Mouse (Mus musculus) C2C12 (cell line): ENCODE results near the gene Slc4a4. TPM values are rescaled to one million over a fixed set of nuclear protein-coding genes. Genes with fewer than 3 reads are reported as not detected.

ENCODE experiments used
- H3K27me3 ChIP-seq: one replicate; pipeline ENCODE4 v1.6.1; 2011; ENCODE audit not compliant: control insufficient read depth, insufficient read depth, insufficient read length
- H3K36me3 ChIP-seq: one replicate; pipeline ENCODE4 v1.6.1; 2011; ENCODE audit not compliant: control insufficient read depth, insufficient read depth
- H3K4me3 ChIP-seq: one replicate; pipeline ENCODE4 v1.5.1; 2011; ENCODE audit warnings: mild to moderate bottlenecking, control low read depth; ENCODE audit not compliant: poor library complexity, insufficient read depth, severe bottlenecking
- H3K79me2 ChIP-seq: one replicate; pipeline ENCODE4 v1.6.1; 2011; ENCODE audit not compliant: control insufficient read depth, insufficient read depth
- H3K79me3 ChIP-seq: one replicate; pipeline ENCODE4 v1.6.1; 2011; ENCODE audit warnings: low read depth, control low read depth
- H3ac ChIP-seq: one replicate; pipeline ENCODE3; 2011; ENCODE audit warnings: low read depth; ENCODE audit not compliant: control insufficient read depth, insufficient read length
- CEBPB ChIP-seq: IDR thresholded peaks from one replicate; pipeline ENCODE4 v1.6.1; 2011; ENCODE audit warnings: low read depth, mild to moderate bottlenecking, control low read depth, moderate library complexity
- CTCF ChIP-seq: IDR thresholded peaks from one replicate; pipeline ENCODE4 v1.5.1; 2011; ENCODE audit not compliant: control insufficient read depth, insufficient read depth, insufficient read length
- FOSL1 ChIP-seq: IDR thresholded peaks from one replicate; pipeline ENCODE4 v1.8.0; 2011; ENCODE audit warnings: mild to moderate bottlenecking, low read length; ENCODE audit not compliant: poor library complexity, insufficient read depth, severe bottlenecking
- MAX ChIP-seq: IDR thresholded peaks from one replicate; pipeline ENCODE4 v1.6.1; 2011; ENCODE audit warnings: mild to moderate bottlenecking, control low read depth
- MYOD1 ChIP-seq: IDR thresholded peaks from one replicate; pipeline ENCODE4 v1.6.1; 2011; ENCODE audit warnings: low read depth; ENCODE audit not compliant: control insufficient read depth, insufficient read length
- MYOG ChIP-seq: IDR thresholded peaks from one replicate; pipeline ENCODE4 v1.6.1; 2011; ENCODE audit not compliant: control insufficient read depth, insufficient read length; ENCODE audit errors: extremely low read depth
- USF1 ChIP-seq: IDR thresholded peaks from one replicate; pipeline ENCODE4 v1.6.1; 2011; ENCODE audit warnings: low read depth, mild to moderate bottlenecking, control low read depth, moderate library complexity
- long read RNA-seq, 2 experiments: library from polyadenylated mRNA; unstranded; transcript quantifications; one replicate each; pipeline ENCODE4 v2.0.0; 2019 to 2020
- polyA plus RNA-seq: library from polyadenylated mRNA; unstranded; fragments of >200 nt; fragmentation: generic; extraction: Trizol; gene quantifications from one replicate; pipeline ENCODE4 v1.2.1, GENCODE M21; 2012; ENCODE audit warnings: missing spikeins

Slc4a4 gene
- 0.06 TPM for polyA plus RNA-seq
- long read RNA-seq, experiment 1 = 0 reads
- long read RNA-seq, experiment 2 = 0 reads

- Histone ChIP-seq H3K79me2 (no peaks in the 10 kb centered on the region), H3K27me3 (peaks cover 32% of the 10 kb centered on the region), H3K4me3 (peak within 1 kb of the TSS; percentile 11), H3ac (peak within 1 kb of the TSS; percentile 48), H3K36me3 (no peaks in the 10 kb centered on the region), H3K79me3 (no peaks in the 10 kb centered on the region)
- TF ChIP-seq FOSL1 (no peak), MYOD1 (no peak), MAX (no peak), USF1 (no peak)
Measured at GRCm38 (mm10) chr5:88886668-88887555, at the start of gene Slc4a4. Gene Slc4a4 (plus strand): TSS chr5:88886818.

GRCm38 (mm10) chr5:88840080-88840798 is 46.4 kb upstream of the Slc4a4 start:
- TF ChIP-seq MAX = no peak
- TF ChIP-seq CEBPB = no peak
- no peak for TF ChIP-seq USF1
- no peak for TF ChIP-seq MYOG
- TF ChIP-seq CTCF = no peak
- no peak for TF ChIP-seq MYOD1
- no peak for TF ChIP-seq FOSL1
- H3K27me3 ChIP-seq = no peaks in the 10 kb centered on the region
- no peaks in the 10 kb centered on the region for H3K79me3 ChIP-seq
- no peaks in the 10 kb centered on the region for H3K36me3 ChIP-seq
- H3K79me2 ChIP-seq = no peaks in the 10 kb centered on the region
- no peak overlapping the region for H3ac ChIP-seq
- no peak overlapping the region for H3K4me3 ChIP-seq

- Histone ChIP-seq H3K27me3 (no peaks in the 10 kb centered on the region), H3ac (no peak overlapping the region), H3K79me2 (no peaks in the 10 kb centered on the region), H3K79me3 (no peaks in the 10 kb centered on the region), H3K36me3 (no peaks in the 10 kb centered on the region), H3K4me3 (no peak overlapping the region)
- no peak for TF ChIP-seq CTCF
- no peak for TF ChIP-seq MYOD1
- TF ChIP-seq CEBPB = no peak
- no peak for TF ChIP-seq MAX
- TF ChIP-seq FOSL1 = no peak
- TF ChIP-seq USF1 = no peak
- no peak for TF ChIP-seq MYOG
Measured at GRCm38 (mm10) chr5:88857311-88857710, 29.3 kb upstream of the Slc4a4 start.

- H3K79me3 ChIP-seq = no peaks in the 10 kb centered on the region
- no peaks in the 10 kb centered on the region for H3K79me2 ChIP-seq
- no peaks in the 10 kb centered on the region for H3K27me3 ChIP-seq
- H3ac ChIP-seq = no peak overlapping the region
- TF ChIP-seq CTCF (no peak), MAX (no peak), MYOG (no peak), CEBPB (no peak), USF1 (no peak), MYOD1 (no peak), FOSL1 (no peak)
- no peaks in the 10 kb centered on the region for H3K36me3 ChIP-seq
- no peak overlapping the region for H3K4me3 ChIP-seq
Measured at GRCm38 (mm10) chr5:88857801-88858200, 28.8 kb upstream of the Slc4a4 start.

GRCm38 (mm10) chr5:88858226-88858625 is 28.4 kb upstream of the Slc4a4 start:
- H3K79me2 ChIP-seq = no peaks in the 10 kb centered on the region
- H3K4me3 ChIP-seq = no peak overlapping the region
- TF ChIP-seq CEBPB = no peak
- TF ChIP-seq MAX = no peak
- no peak for TF ChIP-seq FOSL1
- no peak for TF ChIP-seq MYOD1
- TF ChIP-seq CTCF = no peak
- TF ChIP-seq MYOG = no peak
- no peak for TF ChIP-seq USF1
- no peak overlapping the region for H3ac ChIP-seq
- no peaks in the 10 kb centered on the region for H3K27me3 ChIP-seq
- no peaks in the 10 kb centered on the region for H3K79me3 ChIP-seq
- H3K36me3 ChIP-seq = no peaks in the 10 kb centered on the region
